Mouse (Mus musculus) T-helper 17 cell (primary cell): ENCODE data around the gene Oprl1.

ENCODE experiments used
- in situ Hi-C, 2 experiments: fragments of 300-600 bp; cut with MboI, MseI; formaldehyde crosslinking; loops; 1 replicate in 1 of 2; 2 replicates in 1 of 2; pipeline ENCODE4 v1.15.1; 2025; ENCODE audit warnings: high pct_unique_total_duplicates in 2 of 2

The Oprl1 gene

DNA sequence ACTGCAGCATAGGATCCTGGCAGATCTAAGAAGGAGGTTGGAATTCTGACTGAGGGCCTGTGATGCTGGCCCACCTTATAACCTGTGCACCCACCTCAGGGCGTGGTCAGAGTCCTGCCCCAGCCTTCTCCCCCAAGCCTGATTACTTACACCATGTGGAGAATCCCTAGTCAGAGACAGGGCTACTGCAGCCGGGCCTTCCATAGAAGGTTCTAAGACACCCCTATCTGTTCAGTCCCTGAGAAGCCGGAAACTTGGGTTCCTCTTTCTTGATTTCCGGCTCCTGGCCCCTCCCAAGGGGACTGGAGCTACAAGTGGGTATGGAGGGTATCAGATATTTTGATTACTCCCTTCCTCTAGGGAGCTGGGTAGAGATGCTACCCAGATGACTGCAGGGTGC, 23.2 kb upstream of the Oprl1 start:
- in situ Hi-C loops, result no loop called here

DNA sequence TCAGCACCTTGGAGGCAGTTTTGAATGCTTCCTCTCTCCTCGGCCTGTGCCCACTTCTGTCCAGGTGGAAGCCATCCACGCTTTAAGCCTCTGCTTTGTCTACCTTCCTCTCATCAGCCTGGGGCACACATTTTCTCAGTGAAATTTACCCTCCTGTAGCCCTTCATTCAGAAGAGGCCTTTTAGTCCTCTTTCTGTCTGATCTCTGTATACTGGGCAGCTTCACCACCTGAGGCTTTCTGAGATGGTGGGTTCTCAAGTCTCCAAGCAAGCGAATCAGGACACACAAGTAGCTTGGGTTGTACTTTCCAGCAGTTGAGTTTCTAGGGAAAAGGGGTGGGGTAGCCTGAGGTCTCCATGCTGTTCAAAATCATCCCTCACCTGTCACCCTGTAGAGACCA, 22.5 kb upstream of the Oprl1 start:
- in situ Hi-C loops, result no loop called here

GRCm38 (mm10) chr2:181693339-181694280, 21.2 kb upstream of the Oprl1 start, which contains the start of gene Rgs19:
TSS of gene Rgs19 (minus strand) at chr2:181693977.
- in situ Hi-C loops, result no loop called here

DNA sequence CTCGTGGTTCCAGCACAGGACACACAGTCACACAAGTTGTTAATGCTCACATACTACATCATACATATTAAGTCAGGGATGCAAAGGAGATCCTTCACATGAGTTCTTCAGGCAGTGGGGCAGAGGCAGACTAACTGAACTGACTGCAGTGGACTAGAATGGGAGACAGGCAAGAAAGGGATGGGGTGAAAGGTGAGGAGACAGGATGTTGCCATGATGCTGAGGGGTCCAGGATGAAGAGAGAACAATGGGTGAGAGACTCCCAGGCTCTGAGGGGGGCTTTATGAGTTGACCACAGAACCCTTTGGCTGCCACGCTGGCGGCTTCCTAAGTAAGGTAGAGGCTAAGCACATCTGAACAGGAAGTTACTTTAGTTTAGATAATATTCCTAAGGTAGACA, 20.2 kb upstream of the Oprl1 start:
- in situ Hi-C loops, result no loop called here

DNA sequence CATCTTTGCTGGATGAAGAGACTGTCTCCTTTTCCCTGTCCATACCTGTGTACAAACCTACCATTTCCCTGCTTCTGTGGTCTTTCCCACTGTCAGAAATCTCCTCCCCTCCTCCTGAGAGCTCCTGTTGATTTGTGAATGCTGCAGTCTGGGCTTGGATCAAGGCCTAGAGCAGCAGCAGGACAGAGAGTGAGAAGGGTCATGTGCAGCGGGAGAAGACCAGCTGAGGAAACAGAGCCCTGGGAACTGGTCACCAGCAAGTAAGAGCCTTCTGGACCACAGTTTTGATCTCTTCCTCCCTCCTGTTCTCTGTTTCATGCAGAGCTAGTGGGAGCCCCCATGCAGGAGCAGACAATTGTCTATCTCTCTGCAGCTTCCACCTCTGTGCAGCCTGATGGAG, 19.0 kb upstream of the Oprl1 start:
- in situ Hi-C loops, result no loop called here

DNA sequence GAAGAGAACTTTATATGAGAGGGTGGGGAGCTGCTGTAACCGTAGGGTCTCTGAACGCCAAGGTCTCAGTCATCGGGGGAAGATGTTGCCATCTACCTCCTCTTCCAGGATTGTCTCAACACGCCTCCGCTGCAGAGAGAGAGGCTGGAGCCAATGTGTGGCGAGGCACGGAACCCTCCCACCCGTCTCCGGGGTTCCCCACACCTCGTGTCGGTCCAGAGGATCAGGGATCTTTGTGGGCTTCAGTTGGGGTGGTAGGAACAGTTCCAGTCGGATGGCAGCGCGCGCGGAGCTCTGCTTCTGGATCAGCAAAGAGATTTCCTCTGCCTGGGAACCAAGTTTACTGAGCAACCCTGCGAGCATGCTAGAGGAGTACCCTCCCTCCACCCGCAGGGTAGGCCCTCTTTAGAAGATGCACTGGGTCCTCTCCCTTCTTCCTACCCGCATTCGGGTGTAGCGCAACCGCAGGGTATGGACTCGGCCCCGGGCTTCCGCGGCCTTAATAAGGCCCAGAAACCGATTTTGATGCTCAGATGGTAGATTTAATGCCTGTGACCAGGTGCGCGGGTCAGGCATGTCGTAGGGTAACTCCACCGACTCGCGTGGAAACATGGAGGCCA, 17.9 kb upstream of the Oprl1 start:
- in situ Hi-C loops, result no loop called here

- in situ Hi-C loops, result no loop called here
These were observed 16.6 kb upstream of the Oprl1 start, which contains the start of gene Lkaaear1 for GRCm38 (mm10) chr2:181698241-181698640. TSS of gene Lkaaear1 (minus strand) at chr2:181698442.

DNA sequence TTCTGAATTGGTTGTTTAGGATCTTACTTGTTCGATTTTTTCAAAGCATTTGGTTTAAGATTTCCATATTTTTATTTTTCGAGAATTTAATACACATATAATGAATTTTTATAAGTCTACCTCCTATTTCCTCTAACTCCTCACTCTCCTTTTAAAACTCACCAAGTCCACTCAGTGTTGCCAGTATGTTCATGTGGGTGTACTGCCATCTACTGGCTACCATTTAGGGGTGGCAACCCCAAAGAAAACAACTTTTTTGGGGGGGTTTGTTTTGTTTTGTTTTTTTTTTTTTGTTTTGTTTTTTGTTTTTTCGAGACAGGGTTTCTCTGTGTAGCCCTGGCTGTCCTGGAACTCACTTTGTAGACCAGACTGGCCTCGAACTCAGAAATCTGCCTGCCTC, 8.1 kb upstream of the Oprl1 start:
- in situ Hi-C loops, result no loop called here

DNA sequence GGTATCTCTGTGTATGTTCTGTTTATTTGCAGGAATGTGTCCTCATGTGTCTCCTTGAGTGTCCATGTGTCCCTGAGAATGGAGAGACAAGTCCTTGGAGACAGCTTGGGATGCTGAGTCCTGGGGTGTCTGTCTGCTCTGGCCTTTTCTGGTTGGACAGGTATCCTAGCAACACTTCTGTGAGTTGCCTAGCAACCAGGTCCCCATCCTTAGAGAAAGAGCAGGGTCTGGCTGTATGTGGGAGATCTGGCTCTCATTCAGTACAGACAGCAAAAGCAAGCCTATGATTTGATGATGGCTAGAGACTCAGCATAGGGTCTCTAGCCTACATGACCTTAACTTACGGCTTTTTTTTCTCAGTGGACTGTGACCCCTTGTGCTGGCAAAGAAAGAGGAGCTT, 1.1 kb upstream of the Oprl1 start:
- in situ Hi-C loops, result no loop called here

- in situ Hi-C loops, result no loop called here
These were observed 566 bp downstream of the Oprl1 start for GRCm38 (mm10) chr2:181715382-181715781.

DNA sequence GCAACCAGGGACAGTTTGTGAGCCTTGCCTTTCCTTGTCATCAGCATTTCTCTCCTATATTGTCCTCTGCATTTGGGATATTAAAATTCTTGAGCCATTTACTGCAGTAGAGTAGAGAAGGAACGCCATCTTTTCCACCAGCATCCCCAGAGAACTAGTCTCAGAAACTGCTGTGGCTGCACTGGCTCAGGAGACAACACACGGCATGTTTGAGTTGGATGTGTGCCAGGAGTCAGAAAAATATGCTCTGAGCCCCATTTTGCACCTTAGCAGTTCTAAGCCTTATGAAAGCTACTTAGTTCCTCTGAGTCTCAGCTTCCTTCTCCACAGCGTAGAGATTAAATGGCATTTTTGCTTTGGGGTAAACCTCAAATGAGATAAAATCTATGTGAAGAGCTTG, 2.2 kb downstream of the Oprl1 start:
- in situ Hi-C loops, result no loop called here

- in situ Hi-C loops, result no loop called here
These were observed 5.2 kb downstream of the Oprl1 start for GRCm38 (mm10) chr2:181720061-181720460.

DNA sequence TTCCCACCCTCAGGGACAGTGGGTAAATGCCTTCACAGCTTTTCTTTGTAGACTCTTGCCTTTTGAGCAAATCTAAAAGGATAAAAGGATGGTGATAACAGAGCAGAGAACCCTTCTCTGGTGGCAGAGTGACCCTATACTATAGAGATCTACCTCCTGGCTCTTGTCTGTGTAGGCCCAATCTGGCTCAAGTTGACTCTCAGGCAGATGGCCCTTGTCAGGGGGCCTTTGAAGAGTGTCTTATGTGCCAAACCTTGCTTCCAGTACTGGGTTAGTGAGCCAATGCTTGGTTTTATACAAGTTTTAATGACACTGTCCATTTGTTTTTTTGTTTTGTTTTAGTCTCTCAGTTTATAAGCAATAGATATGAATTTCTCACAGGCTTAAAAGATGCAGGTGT, 6.4 kb downstream of the Oprl1 start:
- in situ Hi-C loops, result no loop called here

DNA sequence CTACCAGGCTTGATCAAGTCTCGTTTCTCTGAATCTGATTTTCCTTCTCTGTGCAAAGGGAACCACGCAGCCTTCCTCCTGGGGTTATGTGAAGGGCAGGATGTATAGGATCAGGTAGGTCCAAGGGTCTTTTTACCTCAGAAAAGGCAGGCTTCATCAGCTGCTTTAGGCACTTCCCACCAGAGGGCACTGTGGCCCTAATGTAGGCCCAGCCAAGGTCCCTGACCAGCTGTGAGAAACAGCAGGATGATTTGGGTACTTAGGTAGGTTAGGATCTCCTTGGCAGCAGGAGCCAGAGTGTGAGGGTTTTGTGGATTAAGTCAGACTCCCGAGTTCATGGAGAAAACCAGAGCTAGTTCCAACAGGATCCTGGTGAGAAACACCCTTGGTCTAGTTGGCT, 7.4 kb downstream of the Oprl1 start:
- in situ Hi-C loops, result no loop called here

DNA sequence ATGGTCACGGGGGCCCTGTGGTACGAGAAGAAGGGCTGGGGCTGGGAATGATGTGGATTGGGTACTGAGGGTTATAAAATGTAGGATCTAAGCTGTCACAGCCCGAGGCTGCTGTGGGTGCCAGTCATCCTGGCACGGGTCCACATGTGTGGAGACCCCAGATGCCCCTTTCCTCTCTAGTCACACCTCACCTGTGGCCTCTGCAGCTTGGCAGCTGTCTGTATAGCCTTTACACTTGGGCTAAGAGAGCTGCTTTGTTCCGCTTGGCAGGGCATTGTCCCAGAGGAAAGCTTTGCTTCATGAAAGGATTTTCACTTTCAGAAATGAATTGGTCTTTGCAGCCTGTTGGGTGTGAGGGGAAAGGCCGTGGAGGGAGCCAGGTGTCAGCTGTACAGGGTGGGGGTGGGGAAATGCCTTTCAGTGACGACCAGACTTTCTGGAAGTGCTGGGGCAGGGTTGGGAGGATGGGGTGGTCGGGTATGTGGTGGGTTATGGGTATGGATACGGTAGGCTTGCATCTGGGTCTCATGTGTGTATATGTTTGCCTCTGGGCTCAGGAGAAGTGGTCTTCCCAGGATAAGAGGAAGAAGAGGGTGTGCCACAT, 12.9 kb downstream of the Oprl1 start:
- in situ Hi-C loops, result no loop called here

DNA sequence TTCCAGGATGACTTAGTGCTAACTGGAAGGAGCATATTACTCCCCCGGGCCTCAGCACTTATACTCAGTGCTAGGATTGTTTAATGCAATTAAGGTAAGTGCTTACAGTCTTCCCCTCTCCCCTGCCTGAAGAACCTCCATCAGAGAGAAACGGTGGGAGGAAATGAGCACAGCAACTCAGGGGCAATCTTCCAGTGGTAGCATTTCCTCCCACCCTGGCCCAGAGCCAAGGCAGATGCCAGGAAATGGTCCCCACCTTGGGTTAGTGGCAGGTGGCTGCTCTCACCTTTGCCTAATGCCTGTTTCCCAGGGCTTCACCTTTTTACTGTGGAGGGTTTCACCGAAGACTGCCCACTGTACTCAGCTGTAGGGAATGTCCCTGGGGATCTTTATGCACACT, 15.2 kb downstream of the Oprl1 start:
- in situ Hi-C loops, result no loop called here

GRCm38 (mm10) chr2:181752626-181753025, 37.8 kb downstream of the Oprl1 start:
- in situ Hi-C loops, result no loop called here

DNA sequence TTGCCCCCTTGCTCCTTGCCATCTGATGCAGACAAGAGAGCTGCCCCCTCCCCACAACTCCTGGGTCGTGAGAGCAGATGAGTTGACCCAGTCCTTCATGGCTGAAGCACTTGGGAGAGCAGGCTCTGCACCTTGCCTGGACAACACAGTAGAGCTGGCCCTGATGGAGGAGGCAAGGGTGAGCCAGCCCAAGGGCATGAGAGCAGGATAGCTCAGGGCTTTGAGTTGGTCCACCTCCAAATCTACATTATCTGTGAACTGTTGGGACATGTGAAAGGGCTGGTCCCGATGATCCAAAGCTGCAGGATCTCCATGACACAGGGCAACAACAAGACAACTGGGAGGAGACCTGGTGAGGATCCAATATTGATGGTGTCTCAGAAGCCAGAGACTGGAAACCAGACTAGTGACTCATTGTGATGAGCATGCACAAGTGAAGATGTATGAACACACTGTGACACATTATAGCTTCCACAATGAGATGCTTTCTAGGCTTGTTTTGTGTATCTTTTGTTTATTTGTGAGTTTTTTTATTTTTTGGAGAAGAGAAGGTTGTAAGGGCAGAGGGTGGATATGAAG, 43.4 kb downstream of the Oprl1 start:
- in situ Hi-C loops, result no loop called here

GRCm38 (mm10) chr2:181759041-181759440, 44.2 kb downstream of the Oprl1 start:
- in situ Hi-C loops, result no loop called here

- in situ Hi-C loops, result no loop called here
These were observed 48.4 kb downstream of the Oprl1 start, which contains the start of gene Myt1 for GRCm38 (mm10) chr2:181763006-181763830. TSS of gene Myt1 (plus strand) at chr2:181763332.

DNA sequence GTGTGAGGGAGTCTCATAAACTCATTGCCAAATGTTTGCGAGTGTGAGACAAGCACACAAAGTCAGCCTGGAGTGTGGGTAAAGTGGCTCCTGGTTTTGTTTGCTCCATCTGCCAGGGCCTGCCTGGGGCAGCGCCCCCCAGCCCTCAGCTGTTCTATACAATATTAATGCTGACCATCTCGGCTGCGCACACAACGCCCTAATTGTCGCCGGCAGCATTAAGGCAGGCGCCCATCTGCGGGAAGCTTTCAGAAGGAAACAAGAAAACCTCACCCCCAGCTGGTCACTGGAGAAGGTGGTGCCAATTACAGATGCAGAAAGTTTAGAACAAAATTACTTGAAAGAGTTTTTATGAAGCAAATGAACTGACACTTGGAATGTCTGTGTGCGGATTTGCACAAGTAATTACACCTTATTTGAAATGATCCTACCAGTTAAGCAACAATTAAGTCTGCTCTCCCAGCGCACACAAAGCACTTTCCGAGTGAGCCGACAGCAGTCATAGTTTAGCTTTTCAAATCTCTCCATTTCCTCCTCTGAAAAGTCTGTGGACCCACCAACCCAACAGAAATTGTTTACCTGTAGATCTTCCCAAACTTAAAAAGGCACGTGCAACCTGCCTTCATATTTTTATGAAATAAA, 49.2 kb downstream of the Oprl1 start:
- in situ Hi-C loops, result no loop called here
